Mouse (Mus musculus): ENCODE results near the gene Scaper.

The Scaper gene

GRCm38 (mm10) chr9:55937664-55938617 lies at the start of gene Scaper:
TSS of gene Scaper (minus strand) at chr9:55938119.
- DNase-seq (ENCODE audit: low spot score in 2 of 2): peak; percentile 74 to 88

DNA sequence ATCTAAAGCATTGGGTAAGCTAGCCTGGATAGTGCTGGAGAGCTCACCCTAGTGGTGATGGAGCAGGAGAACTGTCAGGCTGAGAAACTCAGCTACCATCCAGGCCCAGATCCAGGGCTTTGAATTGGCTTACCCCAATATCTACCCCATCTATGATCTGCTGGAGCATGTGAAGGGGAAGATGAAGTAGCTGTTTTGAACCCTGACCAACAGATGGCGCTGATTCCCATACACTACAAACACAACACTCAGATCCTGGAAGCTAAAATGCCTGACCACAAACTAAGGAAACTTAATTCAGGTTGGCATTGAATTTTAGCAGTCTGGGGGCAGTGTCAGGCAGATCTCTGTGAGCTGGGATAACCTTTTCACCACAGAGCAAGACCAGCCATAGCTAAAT lies 8.9 kb upstream of the Scaper start:
- DNase-seq (ENCODE audit: low spot score in 2 of 2): peak in 1 of 2 experiments; percentile 14

DNA sequence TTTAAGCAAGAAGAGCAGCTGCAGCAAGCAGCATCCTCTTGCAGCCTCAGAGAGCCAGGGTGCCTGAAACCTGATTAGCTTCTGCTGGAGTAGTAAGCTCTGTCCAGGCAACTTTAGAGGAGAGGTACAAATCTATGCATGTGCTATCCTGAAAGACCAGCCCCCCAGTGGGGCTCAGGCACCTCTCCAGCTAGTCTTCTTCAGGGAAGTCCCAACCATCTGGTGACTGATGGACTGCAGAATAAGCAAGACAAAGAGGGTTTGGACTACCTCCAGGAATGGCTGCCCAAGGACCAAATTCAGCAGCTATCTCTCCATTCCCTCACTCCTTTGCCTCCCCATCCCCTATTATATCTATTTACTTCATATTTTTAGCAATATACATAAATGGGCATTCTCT lies 3.4 kb upstream of the Scaper start:
- DNase-seq (ENCODE audit: low spot score in 2 of 2): no peak

DNA sequence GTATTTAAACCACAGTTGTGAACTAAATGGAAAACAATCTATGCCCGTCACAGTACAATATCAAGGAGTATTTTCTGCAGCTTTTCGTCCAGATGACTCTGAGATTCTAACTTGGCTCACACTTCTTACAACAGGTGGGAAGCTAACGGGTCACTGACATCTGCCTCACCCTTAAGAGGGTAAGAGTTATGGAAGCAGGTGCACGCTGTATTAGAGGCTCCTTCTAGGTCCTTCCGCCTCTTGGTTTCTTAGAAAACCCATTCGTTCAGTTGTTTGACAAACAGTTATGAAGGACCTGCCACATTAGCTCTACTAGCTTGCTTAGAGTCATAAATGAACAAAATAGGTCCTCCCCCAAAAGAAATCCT lies 683 bp upstream of the Scaper start:
- no peak for DNase-seq (ENCODE audit: low spot score in 2 of 2)

- DNase-seq (ENCODE audit: low spot score in 2 of 2): no peak
Observed at GRCm38 (mm10) chr9:55937224-55937663, 675 bp downstream of the Scaper start.

GRCm38 (mm10) chr9:55932482-55932881 lies 5.4 kb downstream of the Scaper start:
- DNase-seq (ENCODE audit: low spot score in 2 of 2): no peak

GRCm38 (mm10) chr9:55918579-55918978 lies 19.3 kb downstream of the Scaper start:
- DNase-seq (ENCODE audit: low spot score in 2 of 2): no peak

DNA sequence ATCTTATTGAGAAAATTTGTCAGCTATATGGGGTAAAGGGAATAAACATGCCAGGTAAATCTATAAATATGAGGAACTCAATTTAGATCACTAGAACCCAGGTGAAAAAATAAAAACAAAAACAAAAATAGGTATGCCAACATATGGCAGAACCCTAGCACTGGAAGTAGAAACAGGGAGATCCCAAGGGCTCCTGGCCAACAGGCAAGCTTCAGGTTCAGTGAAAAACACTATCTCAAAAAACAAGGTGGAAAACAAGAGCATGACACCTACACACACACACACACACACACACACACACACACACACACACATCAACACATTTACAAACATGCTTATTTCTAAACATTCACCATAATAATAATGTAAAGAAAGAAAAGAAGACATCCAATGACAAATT lies 21.2 kb downstream of the Scaper start:
- DNase-seq (ENCODE audit: low spot score in 2 of 2): no peak

- DNase-seq (ENCODE audit: low spot score in 2 of 2): no peak
Observed at GRCm38 (mm10) chr9:55911481-55911880, 26.4 kb downstream of the Scaper start.

DNA sequence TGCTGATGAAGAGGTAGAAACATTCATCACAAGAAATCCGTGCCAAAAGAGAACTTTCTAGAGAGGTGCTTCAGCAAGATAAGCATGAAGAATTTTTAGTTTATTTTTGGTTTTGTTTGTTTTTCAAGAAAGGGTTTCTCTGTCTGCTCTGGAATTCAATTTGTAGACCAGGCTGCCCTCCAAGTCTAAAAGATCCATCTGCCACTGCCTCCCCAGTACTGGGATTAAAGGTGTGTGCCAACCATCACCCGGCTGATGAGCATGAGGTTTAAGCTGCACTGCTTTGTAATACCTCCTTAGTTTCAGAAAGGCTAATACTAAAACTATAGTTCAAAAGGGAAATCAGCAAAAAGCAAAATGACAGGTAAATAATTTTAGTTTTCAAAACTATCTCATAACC lies 35.0 kb downstream of the Scaper start:
- DNase-seq (ENCODE audit: low spot score in 2 of 2): no peak

DNA sequence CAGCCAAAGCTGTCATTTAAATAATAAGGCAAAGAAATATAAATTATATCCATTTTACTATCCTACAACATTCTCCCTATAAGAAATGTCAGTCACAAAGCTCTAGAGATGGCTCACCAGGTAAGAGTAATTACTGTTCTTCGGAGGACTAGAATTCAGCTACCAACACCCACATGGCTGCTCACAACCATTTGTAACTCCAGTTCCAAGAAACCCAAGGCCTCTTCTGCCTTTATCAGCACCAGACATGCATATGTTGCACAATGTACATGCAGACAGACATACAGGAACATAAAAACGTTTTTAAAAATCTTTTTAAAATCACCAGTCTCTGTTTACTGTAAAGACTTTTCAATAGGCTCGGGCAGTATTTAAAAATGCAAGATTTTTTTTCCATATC lies 36.3 kb downstream of the Scaper start:
- DNase-seq (ENCODE audit: low spot score in 2 of 2): no peak

- no peak for DNase-seq (ENCODE audit: low spot score in 2 of 2)
Observed at GRCm38 (mm10) chr9:55900531-55900930, 37.4 kb downstream of the Scaper start.

- no peak for DNase-seq (ENCODE audit: low spot score in 2 of 2)
Observed at GRCm38 (mm10) chr9:55878066-55878465, 59.9 kb downstream of the Scaper start.

DNA sequence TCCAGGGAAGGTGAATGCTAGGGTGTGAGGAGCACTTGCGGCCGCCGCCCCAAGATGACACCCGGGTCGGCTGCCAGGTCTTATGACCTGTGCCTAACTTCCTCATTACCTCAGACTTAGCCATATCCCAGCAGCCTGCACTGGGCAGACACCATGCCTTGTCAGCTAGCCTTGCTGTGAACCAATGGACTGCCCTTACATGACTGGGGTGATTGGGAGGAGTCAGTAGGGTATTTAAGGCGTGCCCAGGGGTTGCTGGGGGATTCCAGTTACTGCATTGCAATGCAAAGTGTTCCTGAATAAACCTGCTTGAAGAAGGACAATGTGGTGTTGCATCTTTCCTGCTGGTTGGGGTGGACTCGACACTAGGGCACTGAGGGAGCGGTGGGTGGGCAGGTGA lies 148.5 kb downstream of the Scaper start:
- no peak for DNase-seq (ENCODE audit: low spot score in 2 of 2)

- DNase-seq (ENCODE audit: low spot score in 2 of 2): no peak
Observed at GRCm38 (mm10) chr9:55712016-55712415, 225.9 kb downstream of the Scaper start.

- DNase-seq (ENCODE audit: low spot score in 2 of 2): no peak
Observed at GRCm38 (mm10) chr9:55710553-55710952, 227.4 kb downstream of the Scaper start.

DNA sequence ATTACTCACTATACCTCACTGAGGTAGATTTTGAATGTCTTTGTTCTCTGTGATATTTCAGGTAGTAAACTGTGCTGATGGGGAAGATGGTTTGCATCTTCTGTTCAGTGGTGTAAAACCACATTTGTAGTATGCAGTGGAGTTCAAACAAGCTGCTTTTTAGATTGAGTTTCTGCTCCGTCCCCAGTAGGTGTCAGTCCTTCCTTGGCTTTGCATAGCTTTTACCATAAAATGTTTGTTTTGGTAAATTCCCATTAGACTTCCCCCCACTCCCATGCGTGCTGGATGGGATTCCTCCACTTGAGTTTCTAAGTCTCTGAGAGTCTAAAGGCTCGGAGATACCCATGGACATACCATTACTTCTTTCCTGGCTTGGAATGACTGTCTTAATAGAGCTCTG lies 231.3 kb downstream of the Scaper start:
- DNase-seq (ENCODE audit: low spot score in 2 of 2): no peak

DNA sequence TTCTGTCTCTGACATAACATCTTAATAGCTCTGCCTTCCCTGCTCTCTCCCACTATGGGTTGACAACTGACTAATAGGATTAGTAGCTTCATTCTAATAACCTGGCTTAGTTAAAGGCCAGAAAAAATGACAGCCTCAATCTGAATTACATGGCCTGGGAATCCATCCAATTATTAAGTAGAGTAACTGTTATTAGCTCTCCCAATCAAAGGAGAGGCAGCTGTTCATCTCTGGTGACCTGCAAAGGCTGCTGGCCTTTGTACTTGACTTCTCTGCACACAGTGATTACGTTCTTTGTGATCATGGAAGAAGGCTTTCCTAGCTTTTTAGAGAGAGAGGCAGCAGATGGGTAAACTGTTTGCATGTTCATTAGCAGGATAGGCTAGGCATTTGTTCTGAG lies 242.6 kb downstream of the Scaper start:
- DNase-seq (ENCODE audit: low spot score in 2 of 2): no peak

- DNase-seq (ENCODE audit: low spot score in 2 of 2): no peak
Observed at GRCm38 (mm10) chr9:55677099-55677498, 260.8 kb downstream of the Scaper start.

DNA sequence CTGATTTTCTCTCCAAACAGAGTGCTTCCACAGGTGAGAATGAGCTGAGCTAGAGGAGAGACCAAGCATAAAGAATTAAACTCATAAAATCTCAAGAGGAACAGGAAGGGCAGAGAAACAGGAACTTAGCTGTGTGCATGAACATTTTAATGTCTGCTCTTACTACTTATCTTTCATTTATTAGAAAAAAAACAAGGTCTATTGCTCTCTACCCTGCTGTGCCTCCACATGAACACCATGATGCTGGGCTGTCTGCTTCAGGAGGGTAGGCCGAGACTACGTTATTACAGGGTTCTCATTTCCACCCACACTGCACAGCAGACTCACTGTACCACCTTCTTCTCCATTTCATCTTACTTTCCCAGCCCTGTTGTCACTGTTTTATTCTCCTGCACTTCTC lies 291.5 kb downstream of the Scaper start:
- DNase-seq (ENCODE audit: low spot score in 2 of 2): no peak

GRCm38 (mm10) chr9:55626990-55627389 lies 310.9 kb downstream of the Scaper start:
- no peak for DNase-seq (ENCODE audit: low spot score in 2 of 2)

DNA sequence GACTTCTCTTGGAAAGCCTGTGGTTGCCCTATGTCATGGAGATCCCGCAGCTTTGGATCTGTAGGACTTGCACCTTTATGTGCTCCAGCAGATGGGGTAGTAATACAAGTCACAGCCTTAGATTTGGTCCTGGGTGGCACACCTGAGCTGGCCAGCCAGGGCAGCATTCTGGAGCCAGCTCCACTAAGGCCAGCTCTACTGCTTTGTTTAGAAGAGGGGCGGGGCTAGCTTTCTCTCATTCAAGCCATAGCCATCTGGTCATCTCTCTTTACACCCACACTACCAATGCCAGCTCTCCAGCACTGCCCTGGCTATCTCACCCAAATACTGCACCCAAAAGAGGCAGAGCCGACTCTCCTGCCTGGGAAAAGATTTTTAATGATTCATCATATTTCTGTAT lies 323.2 kb downstream of the Scaper start:
- DNase-seq (ENCODE audit: low spot score in 2 of 2): no peak

DNA sequence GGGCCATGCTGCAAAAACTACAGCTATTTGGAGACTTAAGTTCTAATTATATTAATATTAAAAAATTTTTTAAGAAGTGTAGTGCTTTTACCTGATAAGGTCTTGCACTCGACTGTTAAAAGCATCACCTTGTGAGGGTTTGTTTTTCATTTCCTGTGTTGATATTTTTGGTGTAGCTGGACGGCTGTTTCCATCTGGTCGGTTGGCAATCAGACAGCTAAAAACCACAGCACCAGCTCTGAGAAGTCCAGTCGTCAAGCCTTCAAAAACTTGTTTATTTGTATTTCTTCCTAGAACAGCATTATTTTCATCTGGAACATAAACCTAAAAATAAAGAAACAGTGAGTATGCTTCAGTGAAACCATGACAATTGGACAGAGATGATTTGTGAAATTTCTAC lies 328.2 kb downstream of the Scaper start:
- no peak for DNase-seq (ENCODE audit: low spot score in 2 of 2)

All from urinary bladder, postnatal 36 days (tissue).